Mouse (Mus musculus): ENCODE measurements at regions not wholly inside any gene's neighbourhood (a gene's known extent, or its start where the extent isn't known, plus 50 kb on each side); places are given as distances from the start of the nearest gene placed in this dataset.

DNA sequence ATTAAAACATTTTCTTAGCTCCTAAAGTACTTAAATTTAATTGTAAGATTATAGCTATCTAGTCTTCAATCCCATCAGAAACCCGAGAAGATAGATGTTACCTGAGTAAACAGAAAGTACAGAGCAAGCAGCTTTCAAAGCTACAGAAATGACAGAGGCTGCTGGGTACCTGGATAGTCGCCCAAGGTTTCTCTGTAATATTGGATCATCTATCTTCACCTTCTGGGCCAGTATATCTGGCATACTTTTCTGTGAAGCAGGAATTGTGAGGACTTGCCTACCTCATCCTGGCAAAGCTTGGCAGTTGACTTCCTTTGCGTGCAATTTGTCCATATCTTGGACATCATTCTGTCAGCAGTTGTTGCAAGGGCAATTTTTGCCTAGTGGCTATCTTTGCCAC is 356.4 kb downstream of the Cd109 start:
- no peak for TF ChIP-seq CTCF (IDR thresholded peaks at IDR 0.05)
- no peak for TF ChIP-seq EP300 (IDR thresholded peaks at IDR 0.05)
